Mouse (Mus musculus) olfactory bulb, adult 2 months (tissue): ENCODE results near the gene Psma3.

ENCODE experiments used
- CTCF ChIP-seq: fragments of 200-500 bp; IDR thresholded peaks from 2 replicates; pipeline ENCODE4 v1.5.1; 2012; ENCODE audit warnings: low read depth, mild to moderate bottlenecking, low read length, moderate library complexity; ENCODE audit not compliant: insufficient read depth
- POLR2A ChIP-seq: fragments of 200-500 bp; IDR thresholded peaks from 2 replicates; pipeline ENCODE4 v1.6.1; 2012; ENCODE audit warnings: mild to moderate bottlenecking, low read depth, low read length, moderate library complexity; ENCODE audit not compliant: insufficient read depth

DNA sequence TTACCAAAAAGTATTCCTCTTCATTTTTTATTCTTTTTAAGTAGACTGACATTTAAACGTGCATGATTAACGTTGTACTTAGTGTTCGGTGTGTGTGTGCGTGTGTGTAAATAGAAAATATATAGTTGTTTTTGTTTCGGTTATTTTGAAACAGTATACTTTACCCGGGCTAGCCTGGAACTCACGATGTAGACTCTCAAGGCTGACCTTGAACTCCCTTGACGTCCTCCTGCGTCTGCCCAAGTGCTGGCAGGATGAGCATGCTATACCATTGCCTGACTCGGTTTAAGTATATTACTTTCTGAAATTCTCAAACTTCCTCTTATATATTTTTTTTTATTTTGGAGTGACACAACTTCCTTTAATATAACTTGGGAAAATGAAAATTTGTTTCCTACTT is 43.4 kb downstream of the Psma3 start:
- TF ChIP-seq CTCF: no peak
- TF ChIP-seq POLR2A: no peak
